Mouse (Mus musculus) cerebellum, adult 2 months (tissue): Measurements from ENCODE around the gene Bnip2. TPM values are rescaled to one million over a fixed set of nuclear protein-coding genes. Genes with fewer than 3 reads are reported as not detected.

Experiments
- DNase-seq, 2 experiments: peaks; one replicate each; pipeline ENCODE4 v3.0.0; 2021
- H3K27ac ChIP-seq: fragments of 200-500 bp; 2 replicates; pipeline ENCODE4 v1.5.1; 2012; ENCODE audit warnings: low read length, control low read depth, inconsistent platforms; ENCODE audit not compliant: insufficient read depth
- H3K27me3 ChIP-seq: fragments of 200-500 bp; 2 replicates; pipeline ENCODE4 v1.6.1; 2012; ENCODE audit warnings: inconsistent platforms, mild to moderate bottlenecking, low read length, moderate library complexity; ENCODE audit not compliant: control insufficient read depth, insufficient read depth
- H3K4me1 ChIP-seq: fragments of 200-500 bp; 2 replicates; pipeline ENCODE4 v1.6.1; 2011; ENCODE audit warnings: low read length; ENCODE audit not compliant: control insufficient read depth, insufficient read depth
- H3K4me3 ChIP-seq: fragments of 200-500 bp; replicated peaks from 2 replicates; pipeline ENCODE3; 2011; ENCODE audit warnings: mild to moderate bottlenecking, low read depth, low read length, control low read depth; ENCODE audit not compliant: insufficient read depth
- CTCF ChIP-seq: fragments of 200-500 bp; IDR thresholded peaks from 2 replicates; pipeline ENCODE4 v1.5.1; 2011; ENCODE audit warnings: low read depth, mild to moderate bottlenecking, control low read depth, low read length, moderate library complexity, borderline replicate concordance; ENCODE audit not compliant: insufficient read depth
- POLR2A ChIP-seq: fragments of 200-500 bp; IDR thresholded peaks from 2 replicates; pipeline ENCODE4 v1.6.1; 2011; ENCODE audit warnings: low read length, control low read depth, borderline replicate concordance; ENCODE audit not compliant: insufficient read depth
- WGBS: fragments of 180-500 bp; shearing (Covaris S2); methylation state at CpG from one replicate; pipeline ENCODE4 v1.1.7; 2018; 5-methylcytosine and 5-hydroxymethylcytosine counted together
- polyA plus RNA-seq: library from polyadenylated mRNA; depleted of rRNA; stranded (reverse); fragments of >200 nt; gene quantifications from 2 replicates; pipeline ENCODE4 v1.2.3, GENCODE M21; 2012

Gene Bnip2
- polyA plus RNA-seq, 1 experiment, result 43.7 TPM

DNA sequence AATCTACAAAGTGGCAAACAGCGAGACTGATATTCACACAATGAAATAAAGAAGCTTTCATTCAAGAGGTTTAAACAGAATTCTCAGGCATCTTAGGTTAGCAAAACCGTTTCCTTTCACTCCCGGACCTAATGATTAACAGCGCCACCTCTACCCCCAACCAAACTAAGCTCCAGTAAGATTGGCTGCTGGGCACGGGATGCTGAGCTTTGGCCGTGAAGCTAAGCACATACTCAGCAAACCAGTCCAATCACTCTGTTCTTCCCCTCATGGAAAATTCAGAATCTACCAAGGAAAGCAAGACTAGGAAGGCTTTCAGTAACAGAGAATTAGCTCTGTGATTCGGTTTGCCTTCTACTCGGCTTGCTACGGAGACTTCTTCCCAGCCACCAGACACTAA is 43.8 kb downstream of the Bnip2 start:
- no peak overlapping the region for H3K27ac ChIP-seq
- H3K4me1 ChIP-seq, result no peaks in the 10 kb centered on the region
- no peak for DNase-seq
- H3K4me3 ChIP-seq, result no peak overlapping the region
- 82% methylated on average over 9 of the region's 9 CpGs for WGBS
- TF ChIP-seq CTCF (no peak), POLR2A (no peak)
- H3K27me3 ChIP-seq, result no peaks in the 10 kb centered on the region

DNA sequence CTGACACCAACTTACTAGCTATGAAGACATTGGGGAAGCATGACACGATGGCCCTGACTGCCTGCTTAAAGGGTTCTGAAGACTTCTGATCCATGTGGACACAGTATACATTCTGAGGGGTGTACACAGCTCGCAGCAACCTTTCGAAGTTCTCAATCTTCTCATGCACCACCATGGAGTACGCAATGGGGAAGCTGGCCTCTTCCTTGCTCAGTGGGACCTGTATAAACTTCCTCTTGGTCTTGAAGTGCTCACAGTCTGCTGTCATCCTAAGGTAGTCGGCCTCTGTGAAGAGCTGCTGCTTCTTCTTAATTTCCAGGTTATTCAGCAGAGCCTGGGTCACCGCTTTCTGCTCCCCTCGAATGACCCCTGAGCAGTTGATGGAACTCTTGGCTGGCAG is 45.4 kb downstream of the Bnip2 start:
- 92% methylated on average over 7 of the region's 7 CpGs for WGBS
- H3K27me3 ChIP-seq, result no peaks in the 10 kb centered on the region
- DNase-seq, result no peak
- no peaks in the 10 kb centered on the region for H3K4me1 ChIP-seq
- no peak overlapping the region for H3K27ac ChIP-seq
- no peak overlapping the region for H3K4me3 ChIP-seq
- no peak for TF ChIP-seq POLR2A
- no peak for TF ChIP-seq CTCF

DNA sequence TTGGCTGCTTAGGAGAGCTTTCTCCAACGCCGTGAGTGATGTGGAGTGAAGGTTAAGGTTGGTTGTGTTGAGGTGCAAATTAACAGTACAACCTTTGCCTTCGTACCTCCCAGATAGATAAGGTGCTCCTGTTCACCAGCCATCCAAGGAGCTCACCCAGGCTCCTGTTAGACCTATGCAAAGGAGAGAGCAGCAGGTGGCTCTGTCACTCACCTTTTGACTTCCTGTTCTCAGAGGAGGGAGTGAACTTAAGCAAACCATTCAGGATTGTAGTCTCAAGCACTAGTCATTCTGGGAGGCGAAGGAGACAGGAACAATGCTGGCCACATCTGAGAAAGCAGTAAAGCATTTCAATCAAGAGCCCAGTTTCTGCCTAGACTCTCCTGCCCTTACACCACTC is 47.4 kb downstream of the Bnip2 start:
- no peak for DNase-seq
- Histone ChIP-seq H3K27ac (no peak overlapping the region), H3K27me3 (no peaks in the 10 kb centered on the region), H3K4me1 (no peaks in the 10 kb centered on the region), H3K4me3 (no peak overlapping the region)
- TF ChIP-seq CTCF (no peak), POLR2A (no peak)
- 84% methylated on average over 4 of the region's 4 CpGs for WGBS

DNA sequence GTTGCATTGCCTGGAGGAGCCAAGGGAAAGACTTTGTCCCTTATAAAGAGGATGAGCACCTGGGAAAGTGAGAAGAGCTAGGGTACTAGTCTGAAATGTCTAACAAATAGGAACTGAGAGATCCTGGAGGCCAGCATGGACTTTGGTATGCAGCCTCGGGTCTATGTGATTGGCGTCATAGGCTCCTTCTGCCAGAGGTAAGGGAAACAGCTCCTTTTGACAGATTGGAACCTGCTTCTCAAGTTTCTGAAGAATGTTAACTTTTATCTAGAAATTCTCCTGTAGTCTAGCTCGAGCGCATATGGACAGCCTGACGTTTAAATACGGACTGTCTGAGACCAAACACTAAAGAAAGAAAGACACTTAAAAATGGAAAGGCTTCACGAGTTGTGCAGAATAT is 48.7 kb downstream of the Bnip2 start, which contains the start of gene Gcnt3:
Gene Gcnt3 (minus strand): TSS at position 101 of the 400 bp plus-strand sequence.
- TF ChIP-seq CTCF, result no peak
- TF ChIP-seq POLR2A, result no peak
- WGBS, result 91% methylated on average over 7 of the region's 7 CpGs
- H3K4me1 ChIP-seq, result no peaks in the 10 kb centered on the region
- no peak for DNase-seq
- H3K4me3 ChIP-seq, result no peak within 1 kb of the TSS
- no peak within 1 kb of the TSS for H3K27ac ChIP-seq
- H3K27me3 ChIP-seq, result no peaks in the 10 kb centered on the region

DNA sequence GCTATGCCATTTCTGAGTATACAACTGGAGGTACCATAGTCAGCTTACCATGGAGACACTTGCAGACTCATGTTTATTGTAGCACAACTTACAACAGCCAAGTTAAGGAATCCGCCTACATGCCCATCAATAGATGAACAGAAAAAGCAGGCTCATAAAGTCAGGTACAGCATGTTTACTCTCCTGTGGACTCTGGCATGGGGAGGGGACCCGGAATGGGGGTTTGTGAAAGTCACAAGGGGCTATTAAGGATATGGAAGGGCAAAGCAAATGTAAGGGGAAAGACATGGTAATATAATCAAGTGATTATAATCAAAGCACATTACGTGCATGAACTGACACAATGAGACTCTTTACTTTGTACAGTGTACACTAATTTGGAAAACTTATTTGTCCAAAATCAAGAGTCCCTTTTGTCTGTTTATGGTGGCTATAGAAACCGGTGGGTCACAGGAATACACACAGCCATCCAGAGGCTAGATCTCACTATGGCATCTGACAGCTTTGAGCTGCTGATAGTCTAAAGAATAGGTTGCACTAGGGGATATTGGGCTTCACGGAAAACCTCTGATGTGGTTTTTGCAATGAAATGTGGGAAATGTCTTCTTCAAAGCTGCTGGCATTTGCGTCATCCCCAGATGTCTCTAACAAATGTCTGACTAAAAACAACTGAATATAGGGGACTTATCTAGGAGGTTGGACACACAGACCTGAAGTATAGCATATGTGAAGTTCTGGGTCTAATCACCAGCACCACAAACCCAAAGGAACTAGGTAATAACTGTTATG is 50.5 kb downstream of the Bnip2 start:
- 85% methylated on average over 6 of the region's 6 CpGs for WGBS
- DNase-seq, result no peak
- no peaks in the 10 kb centered on the region for H3K4me1 ChIP-seq
- H3K27me3 ChIP-seq, result no peaks in the 10 kb centered on the region
- H3K4me3 ChIP-seq, result no peak overlapping the region
- TF ChIP-seq CTCF, result no peak
- no peak for TF ChIP-seq POLR2A
- H3K27ac ChIP-seq, result no peak overlapping the region

DNA sequence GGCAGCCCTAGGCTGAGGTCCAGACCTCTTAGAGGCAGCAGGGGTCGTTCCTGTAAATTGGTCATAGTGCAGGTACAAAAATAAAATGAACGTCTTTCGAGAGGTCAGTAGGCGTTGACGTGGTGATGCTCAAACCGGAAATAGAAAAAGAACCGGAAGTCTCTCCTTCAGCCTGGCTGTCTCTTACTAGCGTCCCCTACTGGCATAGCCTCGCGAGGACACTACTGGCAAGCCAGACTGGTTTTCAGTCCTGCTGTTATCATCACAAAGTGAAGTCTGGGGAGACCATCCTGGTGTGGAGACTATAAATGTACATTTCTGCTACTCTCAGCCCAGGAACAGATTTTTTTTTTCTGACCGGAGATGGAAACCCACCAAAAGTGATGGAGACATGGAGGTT is 51.3 kb downstream of the Bnip2 start:
- TF ChIP-seq CTCF, result no peak
- TF ChIP-seq POLR2A, result no peak

DNA sequence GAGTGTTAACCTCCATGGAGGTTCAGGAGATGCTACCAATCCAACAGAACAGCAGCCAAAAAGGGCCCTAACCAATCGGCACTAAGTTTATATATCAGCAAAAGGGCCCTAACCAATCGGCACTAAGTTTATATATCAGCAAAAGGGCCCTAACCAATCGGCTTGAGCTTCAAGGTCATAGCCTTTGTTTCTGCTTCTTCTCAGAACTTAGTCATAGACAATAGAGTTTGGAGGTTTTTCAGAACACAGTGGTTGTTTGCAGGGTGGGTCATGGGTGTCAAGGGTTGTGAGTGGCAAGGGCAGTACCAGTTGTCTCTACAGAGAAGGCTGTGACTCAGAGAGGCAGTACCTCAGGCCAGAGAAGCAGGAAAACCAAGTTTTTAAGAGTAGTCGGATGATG is 52.9 kb downstream of the Bnip2 start:
- 95% methylated on average over 4 of the region's 4 CpGs for WGBS
- Histone ChIP-seq H3K27ac (no peak overlapping the region), H3K4me3 (no peak overlapping the region), H3K27me3 (no peaks in the 10 kb centered on the region), H3K4me1 (no peaks in the 10 kb centered on the region)
- DNase-seq, result no peak
- TF ChIP-seq CTCF, result no peak

More for the DNA sequence above, 51.3 kb downstream of the Bnip2 start:
- Histone ChIP-seq H3K27ac (no peak overlapping the region), H3K4me1 (no peaks in the 10 kb centered on the region), H3K4me3 (no peak overlapping the region), H3K27me3 (no peaks in the 10 kb centered on the region)
- DNase-seq, result no peak
- WGBS, result 84% methylated on average over 11 of the region's 11 CpGs

DNA sequence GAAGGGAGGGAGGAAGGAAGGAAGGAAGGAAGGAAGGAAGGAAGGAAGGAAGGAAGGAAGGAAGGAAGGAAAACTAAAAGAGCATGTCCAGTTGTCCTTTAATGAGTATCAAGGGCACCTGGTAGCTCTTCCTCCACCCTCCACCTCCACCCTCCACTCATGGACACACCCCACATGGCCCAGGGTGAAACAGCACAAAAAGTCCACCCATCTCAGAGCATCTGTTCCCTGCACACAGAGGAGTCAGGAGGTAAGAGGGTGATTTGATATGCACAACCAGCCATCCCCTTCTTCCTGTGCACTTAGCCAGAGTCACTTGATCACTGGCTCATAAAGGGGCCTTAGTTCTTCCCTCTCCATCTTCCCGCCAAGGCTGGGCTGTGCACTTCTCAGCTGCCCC is 53.7 kb downstream of the Bnip2 start:
- Histone ChIP-seq H3K4me3 (no peak overlapping the region), H3K4me1 (no peaks in the 10 kb centered on the region), H3K27me3 (no peaks in the 10 kb centered on the region), H3K27ac (no peak overlapping the region)
- TF ChIP-seq POLR2A (no peak), CTCF (no peak)
- no peak for DNase-seq
- WGBS, result 60% methylated on average over 1 of the region's 1 CpGs
